Mouse (Mus musculus) limb, embryonic 14.5 days (tissue): Measurements from ENCODE around the gene Casc3. TPM values are rescaled to one million over a fixed set of nuclear protein-coding genes. Genes with fewer than 3 reads are reported as not detected.

ENCODE experiments used
- ATAC-seq: fragments of 200-750 bp; cut with Nextera tagmentation; 2 replicates; pipeline ENCODE4 v1.8.0; 2017; ENCODE audit warnings: low read depth, moderate number of reproducible peaks, moderate TSS enrichment; ENCODE audit not compliant: low FRiP score
- DNase-seq: peaks from one replicate; pipeline ENCODE4 v3.0.0-alpha.2; 2015; ENCODE audit warnings: low spot score
- H3K27ac ChIP-seq: fragments of 300-500 bp; sonication (generic); replicated peaks from 2 replicates; pipeline ENCODE4 v1.5.1; 2014; ENCODE audit warnings: low read depth, mild to moderate bottlenecking, low read length, moderate library complexity, mixed read lengths
- H3K27me3 ChIP-seq: fragments of 300-500 bp; sonication (generic); 2 replicates; pipeline ENCODE4 v1.6.1; 2014; ENCODE audit warnings: low read length, mixed read lengths; ENCODE audit not compliant: control insufficient read depth, insufficient read depth
- H3K36me3 ChIP-seq: fragments of 300-500 bp; sonication (generic); 2 replicates; pipeline ENCODE4 v1.6.1; 2014; ENCODE audit warnings: mild to moderate bottlenecking, low read length, moderate library complexity, mixed read lengths; ENCODE audit not compliant: control insufficient read depth, insufficient read depth
- H3K4me1 ChIP-seq: fragments of 300-500 bp; sonication (generic); 2 replicates; pipeline ENCODE4 v1.6.1; 2014; ENCODE audit warnings: antibody characterized with exemption, low read length, mixed read lengths; ENCODE audit not compliant: control insufficient read depth, insufficient read depth
- H3K4me2 ChIP-seq: fragments of 300-500 bp; sonication (generic); replicated peaks from 2 replicates; pipeline ENCODE4 v1.6.1; 2014; ENCODE audit warnings: low read depth, mild to moderate bottlenecking, low read length, moderate library complexity; ENCODE audit not compliant: severe bottlenecking
- H3K4me3 ChIP-seq: fragments of 300-500 bp; sonication (generic); replicated peaks from 2 replicates; pipeline ENCODE4 v1.5.1; 2014; ENCODE audit warnings: low read length
- H3K9ac ChIP-seq: fragments of 300-500 bp; sonication (generic); 2 replicates; pipeline ENCODE4 v1.6.1; 2014; ENCODE audit warnings: mild to moderate bottlenecking, low read depth, low read length, moderate library complexity; ENCODE audit not compliant: severe bottlenecking
- H3K9me3 ChIP-seq: fragments of 300-500 bp; sonication (generic); 2 replicates; pipeline ENCODE4 v1.6.1; 2016; ENCODE audit warnings: low read length; ENCODE audit not compliant: control insufficient read depth
- POLR2A ChIP-seq: fragments of 200-500 bp; IDR thresholded peaks from 2 replicates; pipeline ENCODE4 v1.8.0; 2012; ENCODE audit warnings: inconsistent platforms, mild to moderate bottlenecking, moderate library complexity, borderline replicate concordance; ENCODE audit not compliant: insufficient read depth, insufficient read length; ENCODE audit errors: extremely low read depth
- WGBS: fragments of 180-500 bp; shearing (Covaris S2); extraction: QIAGEN DNeasy Blood & Tissue Kit; methylation state at CpG from one replicate; pipeline ENCODE4 v1.1.7; 2014; 5-methylcytosine and 5-hydroxymethylcytosine counted together
- polyA plus RNA-seq, 2 experiments: library from polyadenylated mRNA; depleted of rRNA in 1 of 2; stranded (reverse) in 1 of 2; unstranded in 1 of 2; fragments of >200 nt; fragmentation: Nextera tagmentation in 1 of 2; extraction: Ambion mirVana in 1 of 2; gene quantifications; 2 replicates each; pipeline versions ENCODE4 v1.2.1 to v1.2.3; 2012 to 2014

Gene Casc3
- polyA plus RNA-seq, 2 experiments: 34.1 to 52.4 TPM

DNA sequence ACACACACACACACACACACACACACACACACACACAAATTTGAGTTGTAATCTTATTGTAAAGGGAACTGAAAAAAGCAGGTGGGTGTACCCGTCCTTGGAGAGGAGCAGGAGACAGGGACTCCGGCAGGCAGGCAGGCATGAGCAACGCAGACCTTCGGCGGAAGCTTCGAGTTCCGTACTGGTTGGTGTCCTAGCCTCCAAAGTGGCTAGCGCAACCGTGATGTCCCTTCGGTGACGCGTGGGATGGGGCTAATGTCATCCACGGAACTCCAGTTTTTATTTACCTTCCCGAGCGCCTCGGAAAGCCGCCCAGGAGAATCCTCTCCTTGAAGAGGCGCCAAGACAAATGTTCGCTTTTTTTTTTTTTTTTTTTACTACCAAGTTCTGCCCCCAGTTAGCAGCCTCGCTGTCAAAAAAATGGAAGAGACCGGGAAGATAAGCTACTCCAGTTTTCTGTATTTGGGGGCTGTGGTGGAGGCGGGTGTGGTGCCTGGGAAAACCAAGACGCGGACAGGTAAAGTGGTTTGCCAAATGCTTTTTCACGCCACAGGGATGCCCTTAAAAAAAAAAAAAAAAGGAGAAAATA, 15.4 kb upstream of the Casc3 start:
- H3K4me1 ChIP-seq: peaks cover 29% of the 10 kb centered on the region
- WGBS: 1% methylated on average over 25 of the region's 25 CpGs
- ATAC-seq (no peak; the same call in 1 of the 2 replicates), DNase-seq (no peak)
- H3K9ac ChIP-seq: peak overlapping the region; percentile 57
- no peaks in the 10 kb centered on the region for H3K36me3 ChIP-seq
- H3K27ac ChIP-seq: peak overlapping the region; percentile 58
- no peak for TF ChIP-seq POLR2A
- H3K9me3 ChIP-seq: no peaks in the 10 kb centered on the region
- peak overlapping the region; percentile 44 for H3K4me3 ChIP-seq
- H3K27me3 ChIP-seq: no peaks in the 10 kb centered on the region
- H3K4me2 ChIP-seq: peak overlapping the region; percentile 89

DNA sequence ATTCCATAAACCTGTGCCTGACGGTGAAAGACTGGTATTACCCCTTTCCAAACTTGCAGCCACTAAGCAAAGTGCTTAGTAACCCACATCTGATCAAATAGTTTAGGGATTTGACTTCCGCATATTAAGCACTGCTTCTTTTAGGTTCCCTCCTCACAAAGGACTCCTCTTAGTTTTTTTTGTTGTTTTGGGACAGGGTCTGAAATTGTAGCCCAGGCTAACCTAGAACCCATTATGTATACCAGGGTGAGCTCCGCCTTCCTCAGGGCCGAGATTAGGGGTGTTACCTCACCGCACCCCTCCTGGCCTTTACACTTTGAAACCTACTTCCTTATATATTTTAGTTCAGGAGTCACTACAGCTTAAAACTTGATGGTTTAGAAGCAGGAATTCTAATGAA, 14.9 kb upstream of the Casc3 start:
- Histone ChIP-seq H3K27me3 (no peaks in the 10 kb centered on the region), H3K4me1 (peaks cover 26% of the 10 kb centered on the region), H3K4me2 (peak overlapping the region; percentile 89), H3K9ac (peak overlapping the region; percentile 57; the same call in 1 of the 2 replicates), H3K27ac (no peak overlapping the region), H3K4me3 (peak overlapping the region; percentile 44), H3K36me3 (no peaks in the 10 kb centered on the region), H3K9me3 (no peaks in the 10 kb centered on the region)
- DNase-seq (no peak), ATAC-seq (no peak)
- TF ChIP-seq POLR2A: no peak
- 31% methylated on average over 5 of the region's 5 CpGs for WGBS

DNA sequence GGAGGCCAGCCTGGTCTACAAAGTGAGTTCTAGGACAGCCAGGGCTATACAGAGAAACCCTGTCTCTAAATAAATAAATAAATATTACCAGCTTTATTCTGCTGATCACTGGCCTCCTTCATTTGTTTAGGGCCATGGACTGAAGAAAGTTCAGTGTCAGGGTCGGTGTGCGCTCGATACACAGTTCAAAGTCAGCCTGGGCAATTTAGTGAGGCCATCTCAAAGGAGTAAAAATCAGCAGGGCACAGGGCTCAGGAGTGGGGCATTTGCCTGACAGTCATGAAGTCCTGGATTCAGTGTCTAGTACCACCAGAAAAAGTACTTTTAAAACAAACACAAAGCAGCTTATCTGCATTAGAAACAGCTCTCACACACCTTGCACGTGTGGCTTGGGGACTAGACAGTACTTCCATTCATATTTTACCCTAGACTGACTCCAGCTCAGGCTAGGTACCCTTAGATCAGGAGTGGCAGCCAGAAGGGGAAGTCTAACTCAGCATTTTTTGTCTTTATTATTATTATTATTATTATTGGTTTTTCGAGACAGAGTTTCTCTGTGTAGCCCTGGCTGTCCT, 14.0 kb upstream of the Casc3 start:
- Histone ChIP-seq H3K27ac (no peak overlapping the region), H3K4me2 (no peak overlapping the region), H3K9me3 (no peaks in the 10 kb centered on the region), H3K9ac (no peak overlapping the region), H3K27me3 (no peaks in the 10 kb centered on the region), H3K4me1 (peaks cover 19% of the 10 kb centered on the region), H3K4me3 (no peak overlapping the region), H3K36me3 (no peaks in the 10 kb centered on the region)
- DNase-seq: no peak
- 87% methylated on average over 5 of the region's 5 CpGs for WGBS
- no peak for TF ChIP-seq POLR2A
- ATAC-seq: no peak

DNA sequence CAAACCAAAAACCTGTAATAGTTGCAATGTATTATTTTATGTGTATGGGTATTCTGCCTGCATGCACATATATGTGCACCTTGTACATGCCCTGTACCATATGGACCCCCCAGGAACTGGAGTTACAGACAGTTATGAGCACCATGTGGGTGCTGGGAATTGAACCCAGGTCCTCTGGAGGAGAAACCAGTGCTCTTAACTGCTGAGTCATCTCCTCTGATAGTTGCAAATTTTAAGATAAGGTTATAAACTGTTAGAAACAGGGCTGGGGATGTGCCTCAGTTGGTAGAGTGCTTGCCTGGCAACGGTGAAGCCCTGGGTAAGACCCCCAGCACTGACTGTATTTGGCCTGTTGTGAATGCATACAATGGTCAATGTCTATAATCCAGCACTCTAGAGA, 13.3 kb upstream of the Casc3 start:
- no peaks in the 10 kb centered on the region for H3K27me3 ChIP-seq
- H3K9ac ChIP-seq: no peak overlapping the region
- DNase-seq (no peak), ATAC-seq (no peak)
- no peak overlapping the region for H3K27ac ChIP-seq
- H3K36me3 ChIP-seq: no peaks in the 10 kb centered on the region
- TF ChIP-seq POLR2A: no peak
- H3K4me2 ChIP-seq: no peak overlapping the region
- no peaks in the 10 kb centered on the region for H3K9me3 ChIP-seq
- H3K4me3 ChIP-seq: no peak overlapping the region
- H3K4me1 ChIP-seq: peaks cover 12% of the 10 kb centered on the region
- 69% methylated on average over 1 of the region's 1 CpGs for WGBS

DNA sequence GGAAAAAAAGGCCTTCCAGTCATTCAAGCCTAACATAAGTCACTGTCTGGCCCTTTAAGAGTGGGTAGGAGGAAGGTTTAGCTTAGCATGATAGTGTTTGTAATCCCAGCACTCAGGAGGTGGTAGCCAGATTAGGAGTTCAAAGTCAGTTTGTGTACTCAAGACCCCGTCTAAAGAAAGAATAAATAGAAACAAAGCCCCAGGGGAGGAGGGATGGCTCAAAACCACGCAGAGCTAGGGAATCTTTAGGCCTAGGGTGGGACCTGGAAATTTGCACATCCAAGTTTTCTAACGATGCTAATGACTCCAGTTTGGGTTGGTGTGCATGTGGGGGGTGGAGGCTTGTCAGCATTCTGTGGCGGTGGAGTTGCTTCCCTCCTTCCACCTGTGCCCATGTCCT, 12.6 kb upstream of the Casc3 start:
- ATAC-seq: no peak
- Histone ChIP-seq H3K4me2 (no peak overlapping the region), H3K36me3 (no peaks in the 10 kb centered on the region), H3K4me1 (peaks cover 9% of the 10 kb centered on the region), H3K27me3 (no peaks in the 10 kb centered on the region), H3K4me3 (no peak overlapping the region), H3K9ac (no peak overlapping the region), H3K27ac (no peak overlapping the region), H3K9me3 (no peaks in the 10 kb centered on the region)
- DNase-seq: no peak
- 28% methylated on average over 4 of the region's 4 CpGs for WGBS
- no peak for TF ChIP-seq POLR2A
